Mouse (Mus musculus) E14TG2a.4 (cell line): ENCODE measurements at regions not wholly inside any gene's neighbourhood (a gene's known extent, or its start where the extent isn't known, plus 50 kb on each side); places are given as distances from the start of the nearest gene placed in this dataset.

ENCODE experiments used
- CTCF ChIP-seq: conservative IDR thresholded peaks from 2 replicates; pipeline ENCODE4 v1.5.1; 2014; ENCODE audit warnings: low read length
- NANOG ChIP-seq: IDR thresholded peaks from 2 replicates; pipeline ENCODE4 v1.6.1; 2014; ENCODE audit warnings: borderline replicate concordance, low read length, mixed read lengths
- POU5F1 ChIP-seq: IDR thresholded peaks from 2 replicates; pipeline ENCODE4 v1.6.1; 2014; ENCODE audit warnings: low read length, borderline replicate concordance

- TF ChIP-seq CTCF (0 out of 2 replicates have a peak, but pooled peaks have one; percentile 7), POU5F1 (no peak), NANOG (no peak)
These were observed 108.5 kb downstream of the Cenpf start for GRCm38 (mm10) chr1:189579358-189579757.
